Mouse (Mus musculus) midbrain, embryonic 10.5 days (tissue): ENCODE measurements around the gene Msgn1. TPM values are rescaled to one million over a fixed set of nuclear protein-coding genes. Genes with fewer than 3 reads are reported as not detected.

Source experiments
- DNase-seq: peaks from one replicate; pipeline ENCODE4 v3.0.0-alpha.2; 2017; ENCODE audit warnings: low spot score
- H3K27ac ChIP-seq: fragments of 300-500 bp; sonication (generic); replicated peaks from 2 replicates; pipeline ENCODE4 v1.5.1; 2016; ENCODE audit warnings: mild to moderate bottlenecking
- H3K27me3 ChIP-seq: fragments of 300-500 bp; sonication (generic); 2 replicates; pipeline ENCODE4 v1.6.1; 2016; ENCODE audit warnings: low read depth, mild to moderate bottlenecking; ENCODE audit not compliant: poor library complexity, severe bottlenecking
- H3K36me3 ChIP-seq: fragments of 300-500 bp; sonication (generic); 2 replicates; pipeline ENCODE4 v1.6.1; 2016; ENCODE audit warnings: mild to moderate bottlenecking, moderate library complexity
- H3K4me1 ChIP-seq: fragments of 300-500 bp; sonication (generic); 2 replicates; pipeline ENCODE4 v1.6.1; 2016
- H3K4me3 ChIP-seq: fragments of 300-500 bp; sonication (generic); 2 replicates; pipeline ENCODE4 v1.5.1; 2016; ENCODE audit warnings: mild to moderate bottlenecking, moderate library complexity
- H3K9me3 ChIP-seq: fragments of 300-500 bp; sonication (generic); replicated peaks from 2 replicates; pipeline ENCODE4 v1.6.1; 2016; ENCODE audit warnings: mild to moderate bottlenecking
- WGBS: fragments of 180-500 bp; shearing (Covaris S2); methylation state at CpG from one replicate; pipeline ENCODE4 v1.1.7; 2016; 5-methylcytosine and 5-hydroxymethylcytosine counted together
- polyA plus RNA-seq: library from polyadenylated mRNA; unstranded; fragments of >200 nt; fragmentation: Nextera tagmentation; extraction: Ambion mirVana; gene quantifications from 2 replicates; pipeline ENCODE4 v1.2.1, GENCODE M21; 2016

Gene Msgn1
- polyA plus RNA-seq: not detected in 2 replicates

DNA sequence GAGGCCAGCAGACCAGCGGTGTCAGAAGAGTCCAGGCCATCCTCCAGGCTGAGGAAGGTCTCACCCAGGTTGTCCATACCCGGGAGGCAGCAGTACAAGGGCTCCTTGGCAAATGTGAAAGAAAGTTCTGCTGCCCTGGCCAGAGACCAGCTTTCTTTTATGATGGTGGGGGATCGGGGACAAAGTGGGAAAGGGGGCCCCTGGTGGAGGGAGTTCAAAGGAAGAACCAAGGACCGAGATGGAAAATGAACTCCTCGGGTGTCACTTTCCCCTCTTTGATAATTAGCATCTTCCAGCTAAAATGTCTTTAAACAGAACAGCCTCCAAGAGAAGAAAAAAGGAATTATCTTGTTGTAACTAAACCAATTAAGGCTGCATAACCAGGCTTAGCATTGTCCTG lies at the start of gene Msgn1:
Gene Msgn1, minus strand, starts transcription at position 101 of the 400 bp plus-strand sequence.
- Histone ChIP-seq H3K9me3 (no peaks in the 10 kb centered on the region), H3K4me3 (no peak within 1 kb of the TSS), H3K27ac (no peak within 1 kb of the TSS; the same call in 1 of the 2 replicates), H3K27me3 (no peaks in the 10 kb centered on the region), H3K36me3 (no peaks in the 10 kb centered on the region), H3K4me1 (peaks cover 5% of the 10 kb centered on the region; the same call in 1 of the 2 replicates)
- no peak for DNase-seq
- WGBS: 57% methylated on average over 5 of the region's 5 CpGs

DNA sequence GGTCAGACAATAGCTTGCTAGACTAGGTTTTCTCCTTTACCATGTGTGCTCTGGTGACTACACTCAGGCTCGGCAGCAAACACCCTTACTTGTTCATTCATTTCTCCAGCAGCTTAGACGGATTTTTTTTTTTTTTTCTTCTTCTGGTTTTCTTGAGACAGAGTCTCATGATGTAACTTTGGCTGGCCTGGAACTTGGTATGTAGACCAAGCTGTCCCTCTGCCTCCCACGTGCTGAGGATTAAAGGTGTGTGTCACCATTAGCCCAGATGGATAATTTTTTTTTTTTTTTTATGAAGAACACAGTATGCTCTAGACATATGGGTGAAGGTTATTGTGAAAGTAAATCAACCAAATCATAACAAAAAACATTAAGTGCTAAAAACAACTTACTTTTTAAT lies 41.5 kb upstream of the Msgn1 start:
- Histone ChIP-seq H3K27ac (no peak overlapping the region), H3K9me3 (no peaks in the 10 kb centered on the region), H3K36me3 (peaks cover 85% of the 10 kb centered on the region), H3K4me1 (no peaks in the 10 kb centered on the region), H3K4me3 (no peak overlapping the region), H3K27me3 (no peaks in the 10 kb centered on the region)
- DNase-seq: no peak
- 81% methylated on average over 3 of the region's 3 CpGs for WGBS

DNA sequence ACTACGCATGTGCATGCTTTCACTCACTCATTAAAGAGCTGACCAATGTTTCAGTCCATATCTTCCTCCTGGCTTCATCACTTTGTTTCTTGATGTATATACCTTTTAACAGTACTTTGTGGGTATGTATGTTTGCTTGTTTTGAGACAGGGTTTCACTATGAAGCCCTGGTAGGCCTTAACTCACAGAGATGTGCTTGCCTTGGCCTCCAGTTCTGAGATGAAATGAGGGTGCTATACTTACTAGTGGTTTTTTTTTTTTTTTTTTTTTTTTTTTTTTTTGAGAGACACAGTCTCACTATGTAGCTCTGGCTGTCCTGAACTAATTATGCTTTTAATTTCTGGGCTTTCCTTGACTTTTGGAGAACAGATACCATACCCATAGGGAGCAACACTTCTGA lies 38.7 kb upstream of the Msgn1 start:
- H3K4me3 ChIP-seq: no peak overlapping the region
- no peak overlapping the region for H3K27ac ChIP-seq
- DNase-seq: no peak
- H3K27me3 ChIP-seq: no peaks in the 10 kb centered on the region
- no peaks in the 10 kb centered on the region for H3K4me1 ChIP-seq
- H3K9me3 ChIP-seq: no peaks in the 10 kb centered on the region
- 93% methylated on average over 1 of the region's 1 CpGs for WGBS
- peaks cover 81% of the 10 kb centered on the region for H3K36me3 ChIP-seq

DNA sequence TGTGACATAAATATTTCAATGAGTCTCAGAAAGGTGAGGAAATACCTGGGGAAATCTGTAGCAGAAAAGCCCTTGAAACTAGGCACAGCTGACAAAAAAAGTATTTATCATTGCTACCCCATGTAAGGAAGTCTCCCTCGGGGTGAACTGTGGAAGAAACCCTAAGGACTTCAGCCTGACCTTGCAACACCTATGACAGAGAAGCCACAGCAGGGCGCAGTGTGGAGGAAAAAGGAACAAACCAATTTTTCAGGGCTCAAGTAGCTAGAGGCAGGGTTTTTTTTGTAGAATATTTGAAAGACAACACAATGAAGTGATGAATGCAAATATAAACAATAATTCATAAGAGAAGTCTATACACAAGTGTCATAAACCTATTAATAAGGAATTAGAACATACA lies 27.2 kb upstream of the Msgn1 start:
- Histone ChIP-seq H3K4me1 (no peaks in the 10 kb centered on the region), H3K36me3 (peaks cover 22% of the 10 kb centered on the region), H3K27me3 (no peaks in the 10 kb centered on the region), H3K4me3 (no peak overlapping the region), H3K9me3 (no peaks in the 10 kb centered on the region), H3K27ac (no peak overlapping the region)
- WGBS: 80% methylated on average over 2 of the region's 2 CpGs
- DNase-seq: no peak

DNA sequence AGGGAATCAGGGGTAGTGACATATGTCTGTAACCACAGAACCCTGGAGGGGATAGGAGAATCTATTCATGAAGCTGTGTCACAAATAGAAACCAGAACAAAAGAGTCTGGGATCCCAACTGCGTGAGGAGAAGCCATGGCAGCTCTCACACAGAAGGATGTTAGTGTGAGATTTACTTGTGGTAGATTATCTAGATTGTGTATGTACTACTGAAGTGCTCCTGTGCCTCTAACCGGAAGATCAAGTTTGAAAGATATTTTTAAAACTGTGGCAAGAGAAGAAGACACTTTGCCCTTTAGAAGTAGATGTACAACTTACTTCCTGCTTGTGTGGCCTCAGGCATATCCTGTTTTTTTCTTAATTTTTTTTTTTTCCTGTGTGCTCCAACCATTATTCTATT lies 21.5 kb upstream of the Msgn1 start:
- H3K4me3 ChIP-seq: no peak overlapping the region
- no peak for DNase-seq
- H3K27ac ChIP-seq: no peak overlapping the region
- 86% methylated on average over 2 of the region's 2 CpGs for WGBS
- H3K9me3 ChIP-seq: no peaks in the 10 kb centered on the region
- H3K4me1 ChIP-seq: no peaks in the 10 kb centered on the region
- H3K36me3 ChIP-seq: no peaks in the 10 kb centered on the region
- H3K27me3 ChIP-seq: no peaks in the 10 kb centered on the region

DNA sequence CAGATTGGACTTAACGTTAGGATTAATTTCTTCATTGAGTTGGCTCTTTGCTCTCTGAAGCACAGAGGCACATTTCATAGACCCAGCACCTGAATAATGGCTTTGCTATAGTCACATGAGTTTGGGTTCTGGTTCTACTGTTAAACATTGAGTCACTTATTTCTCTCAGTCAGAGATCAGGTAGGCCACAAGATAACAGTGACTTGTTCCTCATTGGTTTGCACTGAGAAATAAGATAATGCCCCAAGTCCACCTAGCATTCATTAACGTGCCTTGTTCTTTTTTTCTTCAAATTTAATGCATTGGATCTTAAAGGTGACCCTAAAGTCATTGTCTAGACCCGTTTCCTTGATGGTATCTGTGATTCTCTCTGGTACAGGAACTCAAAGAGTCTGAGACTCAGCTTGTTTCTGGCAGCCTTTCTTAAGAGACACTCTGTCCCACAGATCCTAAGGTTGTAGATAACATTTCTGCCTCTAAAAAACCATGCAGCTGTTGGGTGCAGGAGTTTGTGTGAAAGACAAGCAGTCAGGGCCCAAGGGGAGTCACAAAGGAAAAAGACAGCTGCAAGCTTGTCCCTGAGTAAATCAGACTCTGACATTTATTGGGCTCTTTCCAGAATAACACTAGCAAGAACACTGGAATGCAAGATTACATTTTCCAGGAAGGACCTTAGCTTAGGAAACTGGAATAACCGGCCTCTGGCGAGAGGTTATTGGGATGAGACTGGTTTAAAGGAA lies 17.9 kb upstream of the Msgn1 start:
- no peaks in the 10 kb centered on the region for H3K9me3 ChIP-seq
- no peaks in the 10 kb centered on the region for H3K27me3 ChIP-seq
- no peaks in the 10 kb centered on the region for H3K36me3 ChIP-seq
- H3K27ac ChIP-seq: no peak overlapping the region
- no peak overlapping the region for H3K4me3 ChIP-seq
- no peak for DNase-seq
- H3K4me1 ChIP-seq: peaks cover 14% of the 10 kb centered on the region
- WGBS: 85% methylated on average over 5 of the region's 5 CpGs

DNA sequence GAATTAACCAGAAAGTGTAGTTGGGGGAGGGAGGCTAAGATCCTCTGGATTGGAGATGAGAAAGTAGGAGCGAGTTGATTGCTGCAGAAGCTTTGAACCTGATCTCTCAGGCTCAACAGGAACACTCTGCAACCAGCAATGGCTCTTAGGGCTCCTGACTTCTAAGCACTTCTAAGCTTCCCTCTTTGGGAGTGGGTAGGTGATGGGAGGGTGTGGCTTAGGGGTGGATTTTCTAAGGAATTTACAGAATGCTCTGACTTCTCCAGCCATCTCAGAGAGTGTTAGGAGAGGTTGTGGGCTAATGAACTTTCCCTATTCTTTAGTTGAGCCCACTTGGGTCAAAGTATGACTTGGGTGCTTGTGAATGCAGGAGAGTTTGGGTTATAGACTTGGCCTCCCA lies 17.4 kb upstream of the Msgn1 start:
- Histone ChIP-seq H3K4me3 (no peak overlapping the region), H3K4me1 (peaks cover 18% of the 10 kb centered on the region), H3K9me3 (no peaks in the 10 kb centered on the region), H3K36me3 (no peaks in the 10 kb centered on the region), H3K27me3 (no peaks in the 10 kb centered on the region), H3K27ac (no peak overlapping the region)
- WGBS: 22% methylated on average over 1 of the region's 1 CpGs
- DNase-seq: no peak

DNA sequence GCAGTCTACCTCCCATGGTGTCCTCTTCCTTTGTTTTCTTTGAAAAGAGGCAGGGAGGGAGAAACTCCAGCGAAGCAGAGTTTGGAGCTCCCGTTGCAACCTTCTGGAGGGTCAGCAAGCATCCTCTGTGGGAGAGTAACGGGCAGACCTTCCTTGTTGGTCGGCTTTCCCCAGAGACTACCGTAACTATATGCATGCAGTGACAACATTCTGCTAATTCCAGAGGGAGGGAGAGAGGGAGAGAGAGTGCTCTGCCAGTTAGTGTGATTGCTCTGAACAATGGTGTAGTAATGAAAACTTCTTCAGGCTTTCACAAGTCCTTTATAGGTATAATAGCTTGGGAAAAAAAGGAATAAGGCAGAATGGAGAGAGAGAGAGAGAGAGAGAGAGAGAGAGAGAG lies 15.9 kb upstream of the Msgn1 start:
- Histone ChIP-seq H3K9me3 (no peaks in the 10 kb centered on the region), H3K27me3 (no peaks in the 10 kb centered on the region), H3K4me3 (no peak overlapping the region), H3K27ac (peak overlapping the region; percentile 58; the same call in 1 of the 2 replicates), H3K36me3 (no peaks in the 10 kb centered on the region), H3K4me1 (peaks cover 18% of the 10 kb centered on the region)
- 2% methylated on average over 5 of the region's 5 CpGs for WGBS
- DNase-seq: no peak

DNA sequence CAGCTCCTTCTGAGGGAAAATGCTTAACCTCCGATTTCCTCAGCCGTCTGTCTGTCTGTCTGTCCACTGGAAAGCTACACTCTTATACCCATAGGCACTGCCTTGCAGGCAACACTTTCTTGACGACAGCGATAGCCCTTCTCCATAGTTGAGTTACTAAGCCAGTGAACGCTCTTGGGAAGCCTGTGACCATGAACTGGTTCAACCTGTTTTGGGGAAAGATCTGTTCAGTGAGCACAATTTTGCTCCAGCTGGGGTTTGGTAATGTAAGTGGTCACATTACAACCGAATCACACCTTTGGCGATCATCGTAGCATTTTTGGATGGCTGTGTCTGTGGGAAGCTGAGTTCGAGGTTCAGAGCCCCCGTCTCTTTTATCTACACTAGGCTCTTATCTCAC lies 14.3 kb upstream of the Msgn1 start:
- WGBS: 92% methylated on average over 10 of the region's 10 CpGs
- Histone ChIP-seq H3K9me3 (no peaks in the 10 kb centered on the region), H3K36me3 (no peaks in the 10 kb centered on the region), H3K27ac (no peak overlapping the region), H3K4me3 (no peak overlapping the region), H3K27me3 (no peaks in the 10 kb centered on the region), H3K4me1 (peaks cover 18% of the 10 kb centered on the region)
- DNase-seq: no peak

DNA sequence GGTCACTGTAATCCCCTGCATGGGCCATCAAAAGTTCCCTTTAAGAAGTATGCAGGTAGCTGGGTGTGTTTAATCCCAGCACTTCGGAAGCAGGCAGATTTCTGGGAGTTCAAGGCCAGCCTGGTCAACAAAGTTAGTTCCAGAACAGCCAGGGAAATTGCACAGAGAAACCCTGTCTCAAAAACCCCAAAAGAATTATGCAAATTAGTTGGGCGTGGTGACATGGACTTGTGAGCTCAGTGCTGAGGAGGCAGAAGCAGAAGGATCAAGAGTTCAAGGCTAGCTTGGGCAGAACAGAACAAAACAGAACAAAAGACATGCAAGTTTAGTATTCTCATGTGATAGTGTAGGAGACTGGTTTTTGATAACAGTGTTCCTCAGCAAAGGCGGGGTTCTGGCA lies 13.8 kb upstream of the Msgn1 start:
- Histone ChIP-seq H3K27ac (peak overlapping the region; percentile 74; the same call in 1 of the 2 replicates), H3K4me1 (peaks cover 18% of the 10 kb centered on the region), H3K9me3 (no peaks in the 10 kb centered on the region), H3K27me3 (no peaks in the 10 kb centered on the region), H3K4me3 (no peak overlapping the region), H3K36me3 (no peaks in the 10 kb centered on the region)
- WGBS: 69% methylated on average over 3 of the region's 3 CpGs
- no peak for DNase-seq

DNA sequence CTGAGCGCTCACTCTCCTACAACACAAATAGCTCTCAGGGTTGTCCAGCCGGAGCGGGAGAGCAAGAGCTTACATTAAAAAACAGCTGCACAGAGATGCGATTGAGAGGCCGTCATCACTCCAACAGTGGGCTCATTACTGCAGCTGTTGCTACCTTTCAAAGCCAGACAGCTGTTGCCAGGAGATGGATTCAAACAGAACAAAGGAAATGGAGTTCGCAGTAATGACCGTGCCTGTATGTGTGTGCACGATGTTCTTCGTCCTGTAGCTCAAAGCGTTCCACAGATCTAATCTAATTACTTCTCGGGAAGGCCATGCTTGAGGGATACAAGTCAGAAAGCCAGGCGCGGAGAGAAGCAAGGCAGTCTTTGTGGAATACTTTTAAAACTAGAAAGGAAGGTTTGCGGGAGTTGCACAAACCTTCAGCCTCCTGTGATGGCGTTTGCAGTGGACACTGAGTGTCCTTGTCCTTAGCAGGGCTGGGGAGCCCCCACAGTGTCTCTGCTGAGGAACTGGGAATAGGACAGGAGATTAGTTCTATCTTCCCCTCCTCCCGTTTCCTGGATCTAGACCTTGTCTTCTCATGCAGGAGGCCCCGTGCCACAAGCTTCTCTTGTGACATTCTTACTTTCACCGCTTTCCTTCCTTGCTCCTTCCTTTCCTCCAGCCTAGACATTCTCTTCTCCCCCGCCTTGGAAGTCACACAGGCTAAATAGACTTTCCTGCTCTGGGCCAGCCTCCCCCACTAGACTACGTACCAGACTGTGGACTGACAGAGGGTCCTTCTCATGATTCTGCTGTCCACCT lies 13.0 kb upstream of the Msgn1 start:
- DNase-seq: peak; percentile 32
- H3K9me3 ChIP-seq: no peaks in the 10 kb centered on the region
- no peak overlapping the region for H3K4me3 ChIP-seq
- no peaks in the 10 kb centered on the region for H3K36me3 ChIP-seq
- WGBS: 65% methylated on average over 20 of the region's 20 CpGs
- no peaks in the 10 kb centered on the region for H3K27me3 ChIP-seq
- peaks cover 18% of the 10 kb centered on the region for H3K4me1 ChIP-seq
- H3K27ac ChIP-seq: peak overlapping the region; percentile 74

DNA sequence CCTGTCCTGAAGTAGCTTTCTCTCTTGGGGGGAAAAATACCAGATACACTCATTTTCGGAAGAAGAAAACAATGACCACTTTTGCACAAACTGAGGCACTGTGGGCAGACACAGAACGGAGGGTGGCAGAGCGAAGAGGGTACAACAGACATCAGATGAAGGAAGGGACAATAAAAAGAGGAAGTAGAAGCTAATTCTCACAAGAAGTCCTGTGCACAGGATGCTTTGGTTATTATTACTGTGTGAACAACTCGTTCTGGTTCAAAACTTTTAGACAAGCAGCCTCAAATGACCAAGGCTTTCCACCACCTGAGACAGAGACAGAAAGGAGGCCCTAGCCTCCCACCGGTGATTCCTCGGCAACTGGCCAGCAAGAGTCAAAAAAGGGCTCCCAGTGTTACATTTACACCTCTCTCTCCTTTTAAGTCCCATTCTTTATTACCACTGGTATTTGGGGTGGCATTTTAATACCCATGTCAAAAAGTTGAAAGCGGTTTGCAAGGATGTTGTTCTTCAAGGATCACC lies 9.0 kb upstream of the Msgn1 start:
- H3K27me3 ChIP-seq: no peaks in the 10 kb centered on the region
- H3K36me3 ChIP-seq: no peaks in the 10 kb centered on the region
- peaks cover 10% of the 10 kb centered on the region for H3K4me1 ChIP-seq
- no peak overlapping the region for H3K27ac ChIP-seq
- WGBS: 87% methylated on average over 7 of the region's 7 CpGs
- H3K4me3 ChIP-seq: no peak overlapping the region
- no peak for DNase-seq
- no peaks in the 10 kb centered on the region for H3K9me3 ChIP-seq

DNA sequence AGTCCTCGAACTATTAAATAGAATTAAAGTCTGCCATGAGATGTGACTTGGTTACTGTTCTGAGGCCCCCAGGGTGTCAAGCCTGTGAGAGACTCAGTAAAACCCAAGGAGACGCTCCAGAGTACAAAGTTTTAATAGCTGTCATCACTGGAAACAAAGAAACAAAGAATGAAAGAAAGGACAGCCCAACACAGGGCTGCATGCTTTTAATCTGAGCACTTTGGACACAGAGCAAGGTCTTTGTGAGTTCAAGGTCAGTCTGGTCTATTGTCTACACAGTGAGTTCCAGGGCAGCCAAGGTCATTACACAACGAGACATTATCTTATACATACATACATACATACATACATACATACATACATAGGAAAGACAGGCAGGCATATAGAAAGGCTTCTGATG lies 7.7 kb upstream of the Msgn1 start:
- no peaks in the 10 kb centered on the region for H3K9me3 ChIP-seq
- DNase-seq: no peak
- H3K27me3 ChIP-seq: no peaks in the 10 kb centered on the region
- no peaks in the 10 kb centered on the region for H3K36me3 ChIP-seq
- WGBS: 85% methylated on average over 3 of the region's 3 CpGs
- H3K27ac ChIP-seq: no peak overlapping the region
- no peak overlapping the region for H3K4me3 ChIP-seq
- H3K4me1 ChIP-seq: peaks cover 2% of the 10 kb centered on the region; the same call in 1 of the 2 replicates
